Mouse (Mus musculus) ovary, adult 18-20 months (tissue): ENCODE results near the gene Taar8a.
"Not testable (repeated sequence)": the region's sequence is repeated elsewhere in the genome, so short reads cannot be mapped to it uniquely, and the experiment has no call there.

Source experiments
- DNase-seq: peaks from one replicate; pipeline ENCODE4 v3.0.0; 2022; ENCODE audit warnings: low spot score, mixed read lengths

The Taar8a gene

GRCm38 (mm10) chr10:24076200-24076599, at the start of gene Taar8a:
TSS of gene Taar8a (plus strand) at chr10:24076500.
- DNase-seq, result not testable (repeated sequence)

- DNase-seq, result no peak
Measured at GRCm38 (mm10) chr10:24026922-24027321, 49.4 kb upstream of the Taar8a start, which contains the start of gene Taar7d. TSS of gene Taar7d (plus strand) at chr10:24027222.

GRCm38 (mm10) chr10:24031347-24031746, 45.0 kb upstream of the Taar8a start:
- DNase-seq, result no peak

GRCm38 (mm10) chr10:24037314-24037713, 39.0 kb upstream of the Taar8a start, which contains the start of gene Taar7e:
TSS of gene Taar7e (plus strand) at chr10:24037614.
- no peak for DNase-seq

DNA sequence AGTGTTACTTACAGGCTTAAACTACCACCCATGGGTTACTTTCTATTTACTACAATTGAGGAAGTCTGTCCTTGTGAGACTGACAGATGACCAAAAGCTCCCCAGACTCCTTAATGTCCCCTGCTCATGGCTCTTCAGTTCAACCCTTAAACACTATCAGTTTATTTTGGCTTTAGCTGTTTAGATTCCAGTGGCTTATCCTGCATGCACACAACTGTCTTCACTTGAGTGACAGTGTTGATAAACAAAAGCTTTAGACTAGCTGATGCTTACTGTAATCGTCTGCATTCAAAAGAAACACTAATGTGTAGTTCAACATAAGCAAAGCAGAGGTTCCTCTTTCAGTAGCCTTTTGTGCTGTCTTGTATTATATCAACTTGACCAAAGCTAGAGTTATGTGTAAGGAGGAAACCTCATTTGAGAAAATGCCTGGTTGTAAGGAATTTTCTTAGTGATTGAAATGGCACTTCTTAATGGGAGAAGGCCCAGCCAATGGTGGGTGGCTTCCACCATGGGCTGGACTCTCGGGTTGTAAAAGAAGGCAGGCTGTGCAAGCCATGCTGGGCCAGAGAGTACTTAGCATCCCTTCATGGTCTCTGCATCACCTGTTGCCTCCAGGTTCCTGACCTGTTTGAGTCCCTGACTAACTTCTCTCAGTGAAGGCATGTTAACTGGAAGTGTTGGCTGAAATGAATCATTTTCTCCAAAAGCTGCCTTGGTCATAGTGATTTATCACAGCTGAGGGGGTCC, 36.0 kb upstream of the Taar8a start:
- no peak for DNase-seq

- DNase-seq, result no peak
Measured at GRCm38 (mm10) chr10:24049210-24049609, 27.1 kb upstream of the Taar8a start, which contains the start of gene Taar7f. TSS of gene Taar7f (plus strand) at chr10:24049510.

DNA sequence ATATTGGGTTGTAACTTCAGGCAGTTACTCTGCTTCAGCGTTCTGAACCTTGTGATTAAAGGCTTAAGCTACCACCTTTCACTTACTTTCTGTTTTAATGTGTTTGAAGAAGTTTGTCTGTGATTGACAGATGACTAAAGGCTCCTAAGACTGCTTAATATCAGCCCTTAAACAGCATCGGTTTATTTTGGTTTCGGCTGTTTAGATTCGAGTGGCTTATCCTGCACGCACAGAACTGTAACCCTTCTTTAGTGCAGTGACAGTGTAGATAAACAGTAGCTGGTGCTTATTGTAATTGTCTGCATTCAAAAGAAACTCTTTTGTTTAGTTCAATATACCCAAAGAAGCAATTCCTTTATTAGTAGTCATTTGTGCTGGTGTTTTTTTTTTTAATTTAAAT, 24.3 kb upstream of the Taar8a start:
- DNase-seq, result no peak

GRCm38 (mm10) chr10:24058986-24059385, 17.3 kb upstream of the Taar8a start:
- no peak for DNase-seq

DNA sequence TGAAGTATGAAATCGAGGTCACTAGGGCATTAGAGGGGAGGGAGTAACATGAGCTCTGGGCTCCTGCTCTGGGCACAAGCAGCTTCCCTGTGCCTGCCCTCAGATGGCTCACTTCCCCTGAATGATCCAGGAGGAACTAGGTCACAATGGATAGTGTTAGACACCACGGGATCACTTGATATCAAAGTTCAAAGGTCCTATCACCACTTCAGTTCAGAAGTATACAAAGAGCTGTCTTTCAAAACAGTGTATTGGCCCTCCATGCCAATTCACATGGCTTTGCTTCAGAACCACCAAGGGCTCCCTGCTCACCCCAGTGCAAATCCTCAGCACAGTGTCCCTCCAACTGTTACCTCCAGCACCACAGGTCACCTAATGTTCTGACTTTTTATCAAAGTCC, 1.5 kb upstream of the Taar8a start:
- DNase-seq, result not testable (repeated sequence)

GRCm38 (mm10) chr10:24080166-24080565, 3.9 kb downstream of the Taar8a start:
- DNase-seq, result no peak

- DNase-seq, result no peak
Measured at GRCm38 (mm10) chr10:24085936-24086335, 9.6 kb downstream of the Taar8a start.

DNA sequence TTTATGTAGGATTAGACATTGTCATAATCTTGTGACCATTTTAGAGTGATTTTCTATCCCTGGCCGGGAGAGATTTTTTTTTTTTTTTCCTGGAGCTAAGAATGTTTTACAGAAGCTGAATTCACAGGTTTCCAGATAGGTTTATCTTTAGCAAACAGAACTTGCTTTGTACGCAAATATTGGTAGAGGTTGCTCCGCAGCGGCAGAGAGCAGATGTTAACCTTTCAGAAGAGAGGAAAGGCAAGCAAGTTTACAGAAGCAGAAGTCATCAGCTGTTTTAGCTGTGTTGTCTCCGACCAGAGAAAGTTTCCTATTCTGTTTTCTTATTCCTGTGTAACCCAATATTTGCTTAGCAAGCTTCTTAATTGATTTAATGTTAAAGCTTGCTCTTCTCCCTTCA, 10.3 kb downstream of the Taar8a start:
- DNase-seq, result no peak

DNA sequence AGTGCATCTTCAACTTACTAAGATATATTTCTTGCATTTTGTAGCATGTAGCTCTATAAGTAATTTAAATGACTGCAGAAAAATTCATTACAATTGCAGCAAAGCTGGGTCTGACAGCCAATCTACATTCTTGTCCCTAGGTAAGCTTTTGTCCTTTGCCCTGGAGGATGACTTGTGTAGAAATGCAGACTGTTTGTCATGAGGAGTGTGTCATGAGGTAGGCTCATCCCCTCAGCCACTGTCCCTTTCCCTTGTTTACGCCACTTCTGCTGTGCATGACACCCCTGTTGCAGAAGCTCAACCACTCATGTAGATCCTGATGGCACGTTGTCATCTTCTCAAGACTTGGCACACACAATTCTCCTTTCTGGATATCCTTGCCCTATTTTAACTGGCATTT, 10.9 kb downstream of the Taar8a start:
- no peak for DNase-seq

GRCm38 (mm10) chr10:24092194-24092593, 15.9 kb downstream of the Taar8a start, which contains the start of gene Taar8b:
TSS of gene Taar8b (minus strand) at chr10:24092294.
- DNase-seq, result no peak

DNA sequence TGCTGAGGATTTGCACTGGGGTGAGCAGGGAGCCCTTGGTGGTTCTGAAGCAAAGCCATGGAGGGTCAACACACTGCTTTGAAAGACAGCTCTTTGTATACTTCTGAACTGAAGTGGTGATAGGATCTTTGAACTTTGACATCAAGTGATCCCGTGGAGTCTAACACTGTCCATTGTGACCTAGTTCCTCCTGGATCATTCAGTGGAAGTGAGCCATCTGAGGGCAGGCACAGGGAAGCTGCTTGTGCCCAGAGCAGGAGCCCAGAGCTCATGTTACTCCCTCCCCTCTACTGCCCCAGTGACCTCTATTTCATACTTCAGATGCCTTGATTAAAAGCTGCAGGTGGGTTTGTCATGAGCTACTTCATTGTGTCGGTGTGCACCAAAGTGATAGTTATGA, 20.7 kb downstream of the Taar8a start:
- not testable (repeated sequence) for DNase-seq

DNA sequence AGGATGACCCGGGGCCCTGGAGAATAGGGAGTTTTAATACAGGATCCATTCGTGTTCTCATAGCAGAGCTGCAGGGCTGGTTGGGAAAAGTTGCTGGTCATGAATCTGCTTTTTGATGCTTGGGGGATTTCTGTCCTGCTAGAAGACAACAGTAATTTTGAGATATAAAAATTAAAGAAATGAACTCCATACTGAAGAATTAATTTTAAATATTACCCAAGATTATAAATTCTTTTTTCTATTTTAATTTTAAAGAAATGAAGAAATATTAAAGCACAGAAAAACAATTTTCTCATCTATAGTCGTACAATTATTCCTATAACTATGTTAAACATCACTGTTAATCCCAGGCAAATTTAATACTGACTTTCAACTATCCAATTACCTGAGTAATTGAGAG, 25.5 kb downstream of the Taar8a start, which contains the start of gene Taar8c:
TSS of gene Taar8c (minus strand) at position 101 of the 400 bp plus-strand sequence.
- DNase-seq, result not testable (repeated sequence)

GRCm38 (mm10) chr10:24103299-24103698, 27.0 kb downstream of the Taar8a start:
- not testable (repeated sequence) for DNase-seq

DNA sequence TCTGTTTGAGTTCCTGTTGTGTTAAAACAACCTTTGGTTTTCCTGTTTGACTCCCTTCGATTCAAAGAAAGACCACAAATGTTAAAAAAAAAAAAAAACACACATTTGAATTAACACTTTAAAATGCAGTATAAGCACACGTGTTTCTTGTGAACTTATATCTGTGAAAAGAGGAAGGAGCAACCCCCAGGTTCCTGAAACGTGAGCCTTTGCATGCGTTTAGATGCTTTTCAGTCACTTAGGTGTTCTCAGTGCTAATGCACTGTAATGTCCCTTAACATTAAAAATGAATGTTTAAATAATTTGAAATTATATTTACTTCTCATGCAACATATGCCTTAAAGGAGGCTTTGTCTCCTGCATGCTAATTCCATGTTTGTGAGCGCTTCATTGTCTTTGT, 31.4 kb downstream of the Taar8a start:
- no peak for DNase-seq

DNA sequence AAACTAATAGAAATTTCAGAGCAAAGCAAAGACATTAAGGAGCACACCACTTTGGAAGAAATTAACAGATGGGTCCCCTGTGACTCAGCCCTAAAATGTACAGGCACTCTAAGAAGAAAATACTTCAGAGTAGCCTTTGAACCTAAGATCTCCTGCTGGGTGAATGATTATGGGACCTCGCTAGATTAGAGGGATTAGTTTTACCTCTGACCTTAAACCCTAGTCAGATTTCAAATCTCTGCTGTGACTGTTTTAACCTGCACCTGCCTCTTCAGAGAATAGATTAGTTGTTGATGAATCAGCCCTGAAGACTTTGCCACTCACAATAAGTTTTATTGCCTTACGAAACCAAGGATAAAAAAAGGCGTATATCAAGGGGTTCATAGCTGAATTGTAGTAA, 31.9 kb downstream of the Taar8a start:
- DNase-seq, result no peak

GRCm38 (mm10) chr10:24109434-24109833, 33.1 kb downstream of the Taar8a start, which contains the start of gene Taar9:
TSS of gene Taar9 (minus strand) at chr10:24109534.
- DNase-seq, result not testable (repeated sequence)

DNA sequence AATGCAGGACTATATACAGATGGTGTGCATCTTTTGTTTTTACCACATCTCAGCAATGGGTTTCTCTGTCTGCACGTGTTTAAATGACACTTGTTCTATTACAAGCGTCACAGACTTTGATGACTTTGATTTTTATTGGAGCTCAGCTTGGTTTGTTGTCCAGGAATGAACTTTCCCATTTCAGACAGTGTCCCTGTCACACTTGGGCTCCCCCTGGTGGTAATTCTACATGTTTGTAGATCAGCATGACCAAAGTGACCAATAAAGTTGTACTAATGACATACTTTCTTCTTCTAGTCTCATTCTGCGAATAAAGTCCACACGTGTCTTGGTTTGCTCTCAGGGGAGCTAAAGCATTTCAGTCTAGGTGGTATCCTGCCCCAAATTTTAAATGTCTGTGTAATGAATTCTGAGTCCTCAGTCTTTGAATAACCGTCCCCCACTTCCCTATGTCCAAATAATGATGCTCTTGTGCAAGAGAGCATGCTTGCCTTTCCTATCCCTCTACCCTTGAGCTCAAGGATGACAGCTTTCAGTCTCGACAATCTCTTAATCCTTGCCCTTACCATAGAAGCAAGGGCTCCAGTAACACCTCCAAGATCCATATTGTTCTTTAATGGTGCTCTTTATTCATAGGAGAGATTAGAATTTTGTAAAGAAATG, 34.9 kb downstream of the Taar8a start:
- no peak for DNase-seq
